Mouse (Mus musculus) E14TG2a.4 (cell line): Measurements from ENCODE around the gene Rad9a.
A peak's percentile ranks its signal among the peaks of the same experiment; 100 is the strongest.

ENCODE experiments used
- H3K27me3 ChIP-seq: 2 replicates; pipeline ENCODE4 v1.6.1; 2014; ENCODE audit warnings: low read length, control low read depth; ENCODE audit not compliant: insufficient read depth
- H3K36me3 ChIP-seq: 2 replicates; pipeline ENCODE4 v1.6.1; 2014; ENCODE audit warnings: low read length, control low read depth; ENCODE audit not compliant: insufficient read depth
- H3K4me1 ChIP-seq: replicated peaks from 2 replicates; pipeline ENCODE4 v1.6.1; 2014; ENCODE audit warnings: low read depth, low read length, control low read depth
- H3K4me3 ChIP-seq: replicated peaks from 2 replicates; pipeline ENCODE4 v1.5.1; 2014; ENCODE audit warnings: mild to moderate bottlenecking, low read length
- H3K9me3 ChIP-seq: 2 replicates; pipeline ENCODE4 v1.6.1; 2014; ENCODE audit warnings: low read length, control low read depth
- CTCF ChIP-seq: conservative IDR thresholded peaks from 2 replicates; pipeline ENCODE4 v1.5.1; 2014; ENCODE audit warnings: low read length
- NANOG ChIP-seq: IDR thresholded peaks from 2 replicates; pipeline ENCODE4 v1.6.1; 2014; ENCODE audit warnings: borderline replicate concordance, low read length, mixed read lengths
- POU5F1 ChIP-seq: IDR thresholded peaks from 2 replicates; pipeline ENCODE4 v1.6.1; 2014; ENCODE audit warnings: low read length, borderline replicate concordance

Gene Rad9a

GRCm38 (mm10) chr19:4183689-4184088 is 17.8 kb downstream of the Rad9a start:
- Histone ChIP-seq H3K36me3 (no peaks in the 10 kb centered on the region), H3K9me3 (no peaks in the 10 kb centered on the region), H3K4me3 (no peak overlapping the region), H3K4me1 (peaks cover 67% of the 10 kb centered on the region), H3K27me3 (no peaks in the 10 kb centered on the region)
- TF ChIP-seq CTCF = no peak
- TF ChIP-seq POU5F1 = no peak
- TF ChIP-seq NANOG = no peak

DNA sequence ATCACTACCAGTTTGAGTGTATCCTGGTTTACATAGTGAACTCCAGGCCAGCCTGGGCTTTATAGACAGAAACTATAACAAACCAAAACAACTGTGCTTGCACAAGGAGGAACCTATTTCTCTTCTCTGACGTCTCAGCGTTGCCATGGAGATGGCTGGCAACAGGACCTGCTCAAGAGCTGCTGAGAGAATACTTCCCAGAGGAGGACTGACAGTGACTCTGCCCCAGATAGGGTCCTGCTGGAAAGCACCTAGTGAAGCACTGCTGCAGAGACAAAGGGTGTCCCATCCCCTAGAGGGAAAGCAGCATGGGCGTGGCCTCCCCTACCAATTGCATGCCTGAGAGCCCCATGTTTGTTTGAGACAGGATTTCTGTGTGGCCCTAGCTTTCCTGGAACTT is 19.6 kb downstream of the Rad9a start:
- no peaks in the 10 kb centered on the region for H3K36me3 ChIP-seq
- no peaks in the 10 kb centered on the region for H3K9me3 ChIP-seq
- H3K4me1 ChIP-seq = peaks cover 57% of the 10 kb centered on the region
- no peak overlapping the region for H3K4me3 ChIP-seq
- TF ChIP-seq CTCF (no peak), NANOG (no peak), POU5F1 (no peak)
- H3K27me3 ChIP-seq = peaks cover under 1% of the 10 kb centered on the region; the same call in 1 of the 2 replicates

GRCm38 (mm10) chr19:4180411-4180810 is 21.1 kb downstream of the Rad9a start:
- H3K4me3 ChIP-seq = no peak overlapping the region
- peaks cover 9% of the 10 kb centered on the region; the same call in 1 of the 2 replicates for H3K27me3 ChIP-seq
- H3K4me1 ChIP-seq = peaks cover 52% of the 10 kb centered on the region
- no peaks in the 10 kb centered on the region for H3K9me3 ChIP-seq
- TF ChIP-seq NANOG (no peak), CTCF (no peak), POU5F1 (no peak)
- no peaks in the 10 kb centered on the region for H3K36me3 ChIP-seq

DNA sequence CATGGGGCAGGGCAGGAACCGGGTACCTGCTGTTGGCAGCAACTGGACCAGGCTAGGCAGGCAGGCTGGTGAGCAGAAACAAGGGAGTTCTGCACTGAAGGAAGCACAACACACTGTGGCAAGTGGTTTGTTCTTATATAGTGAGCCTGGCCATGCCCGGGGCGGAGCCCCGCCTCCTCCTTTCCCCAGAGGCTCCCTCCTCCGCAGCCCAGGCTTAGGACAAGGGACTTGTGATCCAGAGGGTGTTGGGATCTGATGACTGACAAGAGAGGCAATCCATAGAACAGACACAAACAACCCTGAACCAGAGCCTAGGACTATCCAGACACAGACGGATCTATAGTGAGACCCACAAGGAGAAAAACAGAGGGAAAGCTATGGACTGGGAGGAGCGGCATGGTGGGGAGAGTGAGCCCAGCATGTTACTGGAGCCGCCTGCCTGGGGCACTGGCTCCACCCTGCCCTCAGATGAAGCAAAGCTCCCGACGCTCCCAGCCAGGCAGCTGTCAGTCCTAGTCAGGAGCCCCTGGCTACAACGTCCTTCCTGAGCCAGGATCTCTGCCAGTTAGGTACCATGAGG is 26.0 kb downstream of the Rad9a start, which contains the start of gene Carns1:
Gene Carns1 (minus strand): TSS at position 112 of the 580 bp plus-strand sequence.
- Histone ChIP-seq H3K27me3 (peaks cover 15% of the 10 kb centered on the region; the same call in 1 of the 2 replicates), H3K4me3 (peak within 1 kb of the TSS; percentile 50), H3K36me3 (no peaks in the 10 kb centered on the region), H3K9me3 (no peaks in the 10 kb centered on the region), H3K4me1 (peaks cover 59% of the 10 kb centered on the region)
- TF ChIP-seq CTCF (no peak), NANOG (no peak), POU5F1 (no peak)

- no peaks in the 10 kb centered on the region for H3K9me3 ChIP-seq
- H3K36me3 ChIP-seq = no peaks in the 10 kb centered on the region
- TF ChIP-seq POU5F1 (no peak), NANOG (no peak), CTCF (no peak)
- peaks cover 77% of the 10 kb centered on the region for H3K4me1 ChIP-seq
- peak overlapping the region; percentile 39 for H3K4me3 ChIP-seq
- peaks cover 15% of the 10 kb centered on the region; the same call in 1 of the 2 replicates for H3K27me3 ChIP-seq
These were observed 28.5 kb downstream of the Rad9a start for GRCm38 (mm10) chr19:4172925-4173324.

- no peak overlapping the region for H3K4me3 ChIP-seq
- H3K36me3 ChIP-seq = no peaks in the 10 kb centered on the region
- peaks cover 11% of the 10 kb centered on the region; the same call in 1 of the 2 replicates for H3K27me3 ChIP-seq
- H3K9me3 ChIP-seq = no peaks in the 10 kb centered on the region
- H3K4me1 ChIP-seq = peaks cover 79% of the 10 kb centered on the region
- TF ChIP-seq CTCF = no peak
- TF ChIP-seq POU5F1 = no peak
- TF ChIP-seq NANOG = no peak
These were observed 29.8 kb downstream of the Rad9a start for GRCm38 (mm10) chr19:4171393-4172290.

GRCm38 (mm10) chr19:4170723-4171392 is 30.6 kb downstream of the Rad9a start:
- Histone ChIP-seq H3K36me3 (no peaks in the 10 kb centered on the region), H3K4me1 (peaks cover 84% of the 10 kb centered on the region), H3K4me3 (peak overlapping the region; percentile 84), H3K9me3 (no peaks in the 10 kb centered on the region), H3K27me3 (peaks cover 7% of the 10 kb centered on the region; the same call in 1 of the 2 replicates)
- TF ChIP-seq NANOG (no peak), POU5F1 (no peak), CTCF (no peak)

GRCm38 (mm10) chr19:4169810-4170209 is 31.7 kb downstream of the Rad9a start:
- H3K36me3 ChIP-seq = no peaks in the 10 kb centered on the region
- H3K27me3 ChIP-seq = peaks cover 6% of the 10 kb centered on the region; the same call in 1 of the 2 replicates
- peaks cover 84% of the 10 kb centered on the region for H3K4me1 ChIP-seq
- H3K4me3 ChIP-seq = peak overlapping the region; percentile 84
- no peaks in the 10 kb centered on the region for H3K9me3 ChIP-seq
- TF ChIP-seq NANOG = no peak
- TF ChIP-seq POU5F1 = no peak
- no peak for TF ChIP-seq CTCF
